Mouse (Mus musculus) lung, adult 2 months (tissue): ENCODE measurements at regions not wholly inside any gene's neighbourhood (a gene's known extent, or its start where the extent isn't known, plus 50 kb on each side); places are given as distances from the start of the nearest gene placed in this dataset.

Experiments used
- DNase-seq: peaks from one replicate; pipeline ENCODE4 v3.0.0; 2022
- H3K4me1 ChIP-seq: fragments of 200-500 bp; 2 replicates; pipeline ENCODE4 v1.6.1; 2011; ENCODE audit warnings: low read length; ENCODE audit not compliant: control insufficient read depth, insufficient read depth
- H3K4me3 ChIP-seq: fragments of 200-500 bp; replicated peaks from 2 replicates; pipeline ENCODE3; 2011; ENCODE audit warnings: low read depth, mild to moderate bottlenecking, control low read depth, low read length; ENCODE audit errors: extremely low read depth
- CTCF ChIP-seq: fragments of 200-500 bp; IDR thresholded peaks from 2 replicates; pipeline ENCODE4 v1.5.1; 2011; ENCODE audit warnings: mild to moderate bottlenecking, low read length, control low read depth; ENCODE audit not compliant: insufficient read depth
- POLR2A ChIP-seq: fragments of 200-500 bp; IDR thresholded peaks from 2 replicates; pipeline ENCODE4 v1.6.1; 2011; ENCODE audit warnings: low read depth, mild to moderate bottlenecking, control low read depth, low read length, borderline replicate concordance; ENCODE audit errors: extremely low read depth
- WGBS: fragments of 180-500 bp; shearing (Covaris S2); methylation state at CpG from one replicate; pipeline ENCODE4 v1.1.7; 2018; 5-methylcytosine and 5-hydroxymethylcytosine counted together

DNA sequence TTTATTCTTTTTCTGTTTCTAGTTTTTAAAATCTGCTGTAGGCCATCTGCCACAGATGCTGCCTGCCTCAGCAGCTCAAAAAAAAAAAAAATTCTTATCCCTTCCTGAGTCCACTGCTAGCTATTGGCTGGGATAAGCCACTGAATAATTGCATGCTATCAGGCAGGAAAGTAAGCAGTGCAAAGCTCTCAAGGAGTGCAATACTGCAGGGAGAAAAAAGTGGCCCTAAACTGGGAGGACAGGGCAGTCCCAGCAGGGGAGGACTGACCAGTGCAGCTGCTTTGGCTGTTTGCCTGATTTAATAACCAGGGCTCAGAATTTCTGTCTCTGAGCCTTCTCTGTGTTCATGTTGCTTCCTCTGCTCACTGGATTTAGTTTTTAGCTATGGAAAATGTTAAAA, 544.4 kb upstream of the Marcks start:
- TF ChIP-seq CTCF, result no peak
- TF ChIP-seq POLR2A, result no peak
- Histone ChIP-seq H3K4me1 (no peaks in the 10 kb centered on the region), H3K4me3 (no peak overlapping the region)
- DNase-seq, result no peak

DNA sequence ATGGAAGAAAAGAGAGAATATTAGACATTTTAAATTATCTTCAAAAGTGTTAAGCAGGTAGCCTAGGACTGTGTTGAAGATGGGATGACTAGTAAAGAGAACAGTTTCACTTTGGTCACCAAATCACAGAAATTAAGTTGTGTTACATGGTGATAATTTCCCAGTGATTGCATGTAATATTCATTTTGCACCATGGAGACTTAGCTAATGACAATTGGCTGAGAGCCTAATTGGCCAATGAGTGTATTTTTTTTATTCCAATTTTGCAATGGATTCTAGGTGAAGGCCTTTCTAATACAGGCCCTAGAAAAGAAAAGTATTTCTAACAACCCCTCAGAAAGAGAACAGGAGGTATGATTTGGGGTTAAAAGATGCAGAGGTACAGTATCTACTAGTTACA, 541.9 kb upstream of the Marcks start:
- no peak overlapping the region for H3K4me3 ChIP-seq
- DNase-seq, result no peak
- H3K4me1 ChIP-seq, result no peaks in the 10 kb centered on the region
- TF ChIP-seq POLR2A (no peak), CTCF (no peak)

DNA sequence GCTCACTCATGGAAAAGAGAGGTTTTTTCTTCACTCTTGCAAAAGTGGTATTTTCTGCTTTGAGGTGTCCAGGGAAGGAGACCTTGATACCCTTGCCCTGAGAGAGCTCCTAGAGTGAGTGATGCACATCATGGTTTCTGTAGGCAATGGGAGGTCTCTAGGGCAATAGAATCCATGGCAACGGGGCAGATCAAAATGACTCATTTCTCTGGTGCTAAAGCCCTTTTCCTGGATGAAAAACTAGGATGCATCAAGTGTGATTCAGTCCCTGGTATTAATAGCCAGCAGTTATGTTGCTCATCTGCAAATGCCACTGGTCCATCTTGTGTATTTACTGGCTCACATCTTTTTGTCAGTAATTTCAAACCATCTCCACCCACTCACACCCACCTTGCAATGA, 539.1 kb upstream of the Marcks start:
- DNase-seq, result no peak
- Histone ChIP-seq H3K4me3 (no peak overlapping the region), H3K4me1 (no peaks in the 10 kb centered on the region)
- no peak for TF ChIP-seq CTCF
- TF ChIP-seq POLR2A, result no peak
- 74% methylated on average over 1 of the region's 1 CpGs for WGBS

DNA sequence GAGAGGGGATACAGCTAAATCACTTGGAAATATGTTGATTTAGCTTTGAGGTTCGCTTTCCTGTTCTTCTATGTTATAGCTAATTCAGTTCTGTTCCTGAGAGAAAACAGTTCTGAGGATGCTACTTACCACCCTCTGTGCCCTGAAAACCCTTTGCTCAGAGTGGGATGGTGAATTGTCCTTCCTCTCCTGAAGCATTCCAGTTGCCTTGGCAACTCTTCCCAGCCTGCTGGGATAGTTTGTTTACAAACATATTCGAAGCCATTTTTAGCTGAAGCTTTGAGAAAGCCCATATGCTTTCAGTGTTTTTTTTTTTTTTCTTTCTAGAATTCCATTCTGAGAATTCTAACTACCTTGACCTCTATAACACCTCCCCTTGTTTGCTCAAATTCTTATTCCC, 530.1 kb upstream of the Marcks start:
- Histone ChIP-seq H3K4me1 (no peaks in the 10 kb centered on the region), H3K4me3 (no peak overlapping the region)
- 61% methylated on average over 2 of the region's 2 CpGs for WGBS
- no peak for DNase-seq
- TF ChIP-seq POLR2A (no peak), CTCF (no peak)

GRCm38 (mm10) chr10:37667031-37667745, 528.5 kb upstream of the Marcks start:
- DNase-seq, result no peak
- no peak for TF ChIP-seq CTCF
- TF ChIP-seq POLR2A, result no peak
- H3K4me1 ChIP-seq, result no peaks in the 10 kb centered on the region
- WGBS, result 71% methylated on average over 7 of the region's 7 CpGs
- no peak overlapping the region for H3K4me3 ChIP-seq

GRCm38 (mm10) chr10:37666535-37666934, 527.8 kb upstream of the Marcks start:
- Histone ChIP-seq H3K4me3 (no peak overlapping the region), H3K4me1 (no peaks in the 10 kb centered on the region)
- WGBS, result 97% methylated on average over 2 of the region's 2 CpGs
- DNase-seq, result no peak
- TF ChIP-seq POLR2A, result no peak
- no peak for TF ChIP-seq CTCF

GRCm38 (mm10) chr10:37637001-37637562, 498.4 kb upstream of the Marcks start:
- TF ChIP-seq POLR2A (no peak), CTCF (no peak)
- Histone ChIP-seq H3K4me1 (no peaks in the 10 kb centered on the region), H3K4me3 (no peak overlapping the region)
- WGBS, result 57% methylated on average over 7 of the region's 7 CpGs
- no peak for DNase-seq

GRCm38 (mm10) chr10:37636421-37636820, 497.7 kb upstream of the Marcks start:
- WGBS, result 48% methylated on average over 4 of the region's 4 CpGs
- DNase-seq, result no peak

GRCm38 (mm10) chr10:37630403-37630802, 491.7 kb upstream of the Marcks start:
- DNase-seq, result no peak
- Histone ChIP-seq H3K4me3 (no peak overlapping the region), H3K4me1 (no peaks in the 10 kb centered on the region)
- WGBS, result 98% methylated on average over 1 of the region's 1 CpGs
- TF ChIP-seq POLR2A (no peak), CTCF (no peak)

More at GRCm38 (mm10) chr10:37636421-37636820, 497.7 kb upstream of the Marcks start:
- Histone ChIP-seq H3K4me1 (no peaks in the 10 kb centered on the region), H3K4me3 (no peak overlapping the region)
- no peak for TF ChIP-seq POLR2A
- no peak for TF ChIP-seq CTCF

- Histone ChIP-seq H3K4me3 (no peak overlapping the region), H3K4me1 (no peaks in the 10 kb centered on the region)
- WGBS, result 58% methylated on average over 3 of the region's 3 CpGs
- DNase-seq, result no peak
- TF ChIP-seq CTCF, result no peak
- no peak for TF ChIP-seq POLR2A
Measured at GRCm38 (mm10) chr10:37627900-37628299, 489.2 kb upstream of the Marcks start.

DNA sequence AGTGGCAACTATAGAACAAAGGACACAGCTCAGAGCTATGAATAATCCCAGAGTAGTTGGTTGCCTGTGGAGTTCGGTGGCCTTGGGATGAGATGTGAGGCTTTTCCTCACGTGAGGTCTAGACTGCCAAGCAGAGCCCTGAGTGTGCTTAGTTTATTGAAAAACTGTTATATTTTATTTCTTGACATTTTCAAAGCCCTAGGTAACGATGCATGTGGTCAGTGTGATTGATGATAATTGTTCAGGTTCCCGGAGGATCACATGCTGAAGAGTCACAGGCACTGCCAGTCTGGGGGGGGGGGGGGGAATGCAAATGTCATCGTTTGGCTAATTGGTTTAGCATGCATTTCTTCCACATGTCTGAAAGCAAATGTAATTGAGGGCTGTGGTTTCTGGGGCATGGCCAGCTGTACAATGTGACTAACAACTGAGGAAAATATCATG, 488.1 kb upstream of the Marcks start:
- H3K4me1 ChIP-seq, result no peaks in the 10 kb centered on the region
- 70% methylated on average over 5 of the region's 5 CpGs for WGBS
- TF ChIP-seq POLR2A (no peak), CTCF (no peak)
- no peak for DNase-seq
- H3K4me3 ChIP-seq, result no peak overlapping the region
